Mouse (Mus musculus): ENCODE data around the gene Cfl1. TPM values are rescaled to one million over a fixed set of nuclear protein-coding genes. Genes with fewer than 3 reads are reported as not detected.
A peak's percentile ranks its signal among the peaks of the same experiment; 100 is the strongest.

Cfl1 gene
- polyA plus RNA-seq, 1 experiment: 1,335 TPM

DNA sequence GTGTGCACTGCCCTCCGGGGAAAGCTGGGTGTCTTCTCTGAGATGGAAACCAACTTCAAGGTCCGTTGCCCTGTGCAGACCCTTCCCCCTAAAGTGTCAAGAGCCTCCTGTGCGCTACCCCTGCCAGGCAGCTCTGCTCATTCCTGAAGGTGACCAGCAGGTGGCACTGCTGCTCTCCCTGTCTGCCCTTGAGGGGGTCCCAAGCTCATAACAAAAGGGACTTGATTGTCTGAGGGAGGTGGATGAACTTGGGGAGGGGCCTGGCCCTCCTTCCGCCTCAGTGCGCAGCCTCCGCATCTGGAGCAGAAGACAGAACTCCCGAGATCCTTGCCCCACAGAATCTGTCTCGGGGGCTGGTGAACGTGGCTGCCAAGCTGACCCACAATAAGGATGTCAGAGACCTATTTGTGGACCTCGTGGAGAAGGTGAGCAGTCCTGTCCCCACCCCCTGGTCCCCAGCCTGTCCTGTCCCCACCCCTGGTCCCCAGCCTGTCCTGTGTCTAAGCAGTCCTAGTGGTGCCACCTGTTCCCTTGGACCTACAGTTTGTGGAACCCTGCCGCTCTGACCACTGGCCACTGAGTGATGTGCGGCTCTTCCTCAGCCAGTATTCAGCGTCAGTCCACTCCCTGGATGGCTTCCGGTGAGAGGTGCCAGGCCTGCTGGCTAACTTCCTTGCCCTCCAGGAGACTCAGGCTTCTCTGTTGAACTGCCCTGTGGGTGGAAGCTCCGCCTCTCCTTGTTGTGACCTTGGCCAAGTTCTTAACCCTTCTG, 26.3 kb upstream of the Cfl1 start:
- DNase-seq (ENCODE audit: extremely low spot score in 1 of 2, low spot score in 1 of 2): peak in 1 of 2 experiments; percentile 56

DNA sequence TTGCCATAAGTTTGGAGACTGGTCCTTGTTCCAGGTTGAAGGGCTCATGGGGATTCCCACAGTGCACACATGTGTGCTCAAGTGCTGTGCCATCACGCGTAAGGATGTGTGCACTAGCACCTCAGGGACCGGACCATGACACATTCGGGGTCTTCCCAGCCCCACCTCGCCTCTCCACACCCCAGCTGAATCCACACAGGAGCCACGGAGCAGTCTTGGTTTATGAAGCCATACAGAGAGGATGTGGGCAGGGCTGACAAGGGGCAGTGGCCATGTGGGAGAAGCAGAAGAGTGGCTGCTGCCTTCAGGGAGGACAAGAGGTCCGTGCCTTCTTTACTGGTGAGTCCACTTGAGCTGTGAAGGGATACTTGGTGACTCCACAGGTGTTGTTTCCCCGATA, 25.2 kb upstream of the Cfl1 start:
- no peak for DNase-seq (ENCODE audit: extremely low spot score in 1 of 2, low spot score in 1 of 2)

DNA sequence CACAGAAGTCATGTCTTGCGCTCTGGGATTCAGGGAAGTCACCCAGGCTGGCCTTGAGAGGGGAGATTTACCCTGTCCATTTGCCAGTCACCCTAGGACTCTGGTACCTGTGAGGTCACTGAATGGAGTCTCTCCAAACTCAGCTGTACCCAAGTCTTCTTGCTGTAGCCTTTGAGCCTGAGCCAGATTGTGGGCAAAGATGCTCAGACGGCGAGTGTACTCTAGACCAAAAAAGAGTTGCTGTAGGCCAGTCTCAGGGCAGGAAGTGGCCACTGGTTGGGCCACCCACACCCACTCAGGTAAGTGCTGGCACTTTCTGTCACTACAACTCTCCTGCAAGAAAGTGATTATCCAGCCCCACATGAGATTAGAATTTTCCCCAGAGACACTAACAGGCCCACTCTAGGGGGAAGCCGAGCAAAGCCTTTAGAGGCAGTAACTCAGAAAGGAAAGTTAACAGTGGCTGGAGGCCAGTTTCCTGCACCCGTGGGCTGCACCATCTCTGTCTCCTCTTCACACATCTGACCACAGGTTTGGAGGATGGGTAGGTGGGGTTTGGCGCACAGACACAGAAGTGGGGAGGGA, 23.2 kb upstream of the Cfl1 start:
- no peak for DNase-seq (ENCODE audit: extremely low spot score in 1 of 2, low spot score in 1 of 2)

- DNase-seq (ENCODE audit: extremely low spot score in 1 of 2, low spot score in 1 of 2): no peak
These were observed 21.9 kb upstream of the Cfl1 start, which contains the start of gene Ctsw for GRCm38 (mm10) chr19:5468374-5468773. Gene Ctsw (minus strand): TSS chr19:5468507.

DNA sequence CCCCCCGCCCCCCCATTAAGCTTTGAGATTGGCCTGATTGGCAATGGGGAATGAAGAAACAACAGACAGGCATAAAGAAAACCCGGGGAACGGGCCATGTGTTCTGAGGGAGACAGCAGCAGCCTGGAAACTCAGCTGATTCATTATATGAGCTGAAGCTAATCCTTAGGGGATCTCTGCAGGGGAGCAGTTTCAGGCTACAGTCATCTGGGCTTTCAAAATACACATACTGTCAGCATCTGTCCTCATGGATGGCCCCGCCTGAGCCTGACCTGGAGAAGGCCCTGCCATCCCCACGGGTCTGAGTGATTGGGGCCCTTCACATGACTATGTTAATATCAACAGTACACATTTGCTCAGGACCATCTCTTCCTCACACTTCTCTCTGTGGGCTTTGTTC, 18.4 kb upstream of the Cfl1 start:
- DNase-seq (ENCODE audit: extremely low spot score in 1 of 2, low spot score in 1 of 2): no peak

DNA sequence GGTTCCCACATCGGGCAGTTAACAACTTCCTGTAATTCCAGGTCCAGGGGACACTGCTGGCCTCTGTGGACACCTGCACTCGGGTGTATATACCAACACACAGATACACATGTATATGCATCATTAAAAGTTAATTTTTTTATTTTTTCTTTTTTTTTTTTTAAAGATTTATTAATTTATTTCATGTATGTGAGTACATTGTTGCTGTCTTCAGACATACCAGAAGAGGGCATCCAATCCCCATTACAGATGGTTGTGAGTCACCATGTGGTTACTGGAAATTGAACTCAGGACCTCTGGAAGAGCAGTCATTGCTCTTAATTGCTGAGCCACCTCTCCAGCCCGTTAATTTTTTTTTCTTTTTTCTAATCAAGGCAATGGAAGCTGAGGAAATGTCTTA, 17.4 kb upstream of the Cfl1 start:
- no peak for DNase-seq (ENCODE audit: extremely low spot score in 1 of 2, low spot score in 1 of 2)

- peak in 1 of 2 experiments; percentile 70 for DNase-seq (ENCODE audit: extremely low spot score in 1 of 2, low spot score in 1 of 2)
These were observed 16.5 kb upstream of the Cfl1 start, which contains the start of gene Efemp2 for GRCm38 (mm10) chr19:5473720-5474119. Gene Efemp2 (plus strand): TSS chr19:5473954.

- DNase-seq (ENCODE audit: extremely low spot score in 1 of 2, low spot score in 1 of 2): no peak
These were observed 15.8 kb upstream of the Cfl1 start for GRCm38 (mm10) chr19:5474281-5475068.

- no peak for DNase-seq (ENCODE audit: extremely low spot score in 1 of 2, low spot score in 1 of 2)
These were observed 15.1 kb upstream of the Cfl1 start for GRCm38 (mm10) chr19:5475069-5475714.

- DNase-seq (ENCODE audit: extremely low spot score in 1 of 2, low spot score in 1 of 2): peak in 1 of 2 experiments; percentile 71
These were observed 13.1 kb upstream of the Cfl1 start for GRCm38 (mm10) chr19:5477004-5477667.

DNA sequence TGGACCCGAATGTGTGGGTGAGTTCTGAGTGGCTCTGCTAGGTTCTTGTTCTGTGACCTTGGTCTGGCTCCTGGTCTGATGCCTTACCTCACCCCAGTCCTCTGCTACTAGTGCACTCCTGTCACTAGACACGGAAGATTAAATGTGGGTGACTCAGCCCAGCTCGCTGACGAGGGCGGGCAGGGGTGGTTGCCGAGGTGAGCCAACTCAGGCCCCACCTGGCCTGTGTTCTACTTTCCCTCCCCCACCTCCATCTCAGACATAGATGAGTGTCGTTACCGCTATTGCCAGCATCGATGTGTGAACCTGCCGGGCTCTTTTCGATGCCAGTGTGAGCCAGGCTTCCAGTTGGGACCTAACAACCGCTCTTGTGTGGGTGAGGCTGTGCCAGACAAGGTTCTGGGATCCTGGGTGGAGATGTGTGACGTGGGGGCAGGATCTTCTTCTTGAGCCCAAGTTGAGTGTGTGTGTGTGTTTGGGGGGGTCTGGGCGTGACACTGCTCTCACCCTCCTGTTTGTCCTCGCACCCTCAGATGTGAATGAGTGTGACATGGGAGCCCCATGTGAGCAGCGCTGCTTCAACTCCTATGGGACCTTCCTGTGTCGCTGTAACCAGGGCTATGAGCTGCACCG, 12.5 kb upstream of the Cfl1 start:
- no peak for DNase-seq (ENCODE audit: extremely low spot score in 1 of 2, low spot score in 1 of 2)

- DNase-seq (ENCODE audit: extremely low spot score in 1 of 2, low spot score in 1 of 2): no peak
These were observed 10.2 kb upstream of the Cfl1 start for GRCm38 (mm10) chr19:5480016-5480415.

DNA sequence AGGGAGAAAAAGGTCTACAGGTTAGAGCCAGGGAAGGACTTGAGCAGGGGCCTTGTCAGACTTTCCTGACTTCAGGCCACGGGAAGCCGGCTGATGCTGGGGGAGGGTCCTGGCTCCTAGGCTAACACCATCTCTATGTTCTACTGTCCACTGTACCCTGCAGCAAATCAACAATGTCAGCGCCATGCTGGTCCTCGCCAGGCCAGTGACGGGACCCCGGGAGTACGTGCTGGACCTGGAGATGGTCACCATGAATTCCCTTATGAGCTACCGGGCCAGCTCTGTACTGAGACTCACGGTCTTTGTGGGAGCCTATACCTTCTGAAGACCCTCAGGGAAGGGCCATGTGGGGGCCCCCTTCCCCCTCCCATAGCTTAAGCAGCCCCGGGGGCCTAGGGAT, 8.9 kb upstream of the Cfl1 start:
- DNase-seq (ENCODE audit: extremely low spot score in 1 of 2, low spot score in 1 of 2): no peak

- DNase-seq (ENCODE audit: extremely low spot score in 1 of 2, low spot score in 1 of 2): no peak
These were observed 6.6 kb upstream of the Cfl1 start for GRCm38 (mm10) chr19:5483386-5484359.

- no peak for DNase-seq (ENCODE audit: extremely low spot score in 1 of 2, low spot score in 1 of 2)
These were observed 5.8 kb upstream of the Cfl1 start for GRCm38 (mm10) chr19:5484496-5484895.

GRCm38 (mm10) chr19:5485371-5485770, 4.9 kb upstream of the Cfl1 start:
- no peak for DNase-seq (ENCODE audit: extremely low spot score in 1 of 2, low spot score in 1 of 2)

DNA sequence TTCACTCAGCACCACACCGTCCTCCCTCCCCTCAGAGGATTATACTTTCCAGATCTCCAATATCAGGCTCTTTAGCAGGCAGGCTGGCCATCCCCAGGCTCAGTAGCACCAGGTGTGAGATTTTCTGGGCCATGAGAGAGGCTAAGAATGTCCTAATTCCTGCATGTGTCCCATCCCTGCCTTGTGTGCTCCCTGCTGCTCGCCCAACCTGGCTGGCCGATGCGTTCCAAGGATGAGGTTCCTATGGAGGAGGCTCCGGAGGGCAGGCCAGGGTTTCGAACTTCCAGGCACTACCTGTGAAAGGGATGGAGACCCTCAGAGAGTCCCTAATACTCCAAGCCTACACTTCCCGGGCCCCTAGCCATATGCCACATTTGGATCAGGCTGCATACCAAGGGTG, 4.4 kb upstream of the Cfl1 start:
- no peak for DNase-seq (ENCODE audit: extremely low spot score in 1 of 2, low spot score in 1 of 2)

DNA sequence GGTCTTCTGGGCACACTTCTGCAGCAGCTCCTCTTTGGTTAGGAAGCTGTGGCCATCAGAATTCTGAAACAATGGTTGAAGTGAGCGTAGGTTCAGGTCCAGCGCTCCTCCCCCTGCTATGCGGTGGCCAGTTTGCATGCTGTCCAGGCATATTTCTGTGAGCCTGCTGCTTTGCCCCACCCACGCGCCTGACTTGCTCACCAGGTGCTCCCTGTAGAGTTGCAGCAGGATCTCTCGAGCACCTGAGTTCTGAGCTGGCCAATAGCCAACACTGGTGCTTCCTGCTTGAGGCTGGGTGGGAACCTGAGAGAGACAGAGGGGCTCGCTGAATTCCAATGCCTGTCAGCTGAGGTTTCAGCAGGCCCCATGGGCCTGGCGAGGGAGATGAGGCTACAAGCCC, 4.0 kb upstream of the Cfl1 start:
- no peak for DNase-seq (ENCODE audit: extremely low spot score in 1 of 2, low spot score in 1 of 2)

- no peak for DNase-seq (ENCODE audit: extremely low spot score in 1 of 2, low spot score in 1 of 2)
These were observed 3.5 kb upstream of the Cfl1 start for GRCm38 (mm10) chr19:5486771-5487170.
